Mouse (Mus musculus) embryonic fibroblast, embryonic 13.5 days (primary cell): Measurements from ENCODE around the gene Spen.

Source experiments
- CTCF ChIP-seq: IDR thresholded peaks from 2 replicates; pipeline ENCODE4 v1.5.1; 2011; ENCODE audit warnings: mild to moderate bottlenecking, control low read depth, low read length, moderate library complexity, borderline replicate concordance; ENCODE audit not compliant: insufficient read depth
- POLR2A ChIP-seq: IDR thresholded peaks from 2 replicates; pipeline ENCODE4 v1.6.1; 2011; ENCODE audit warnings: low read depth, mild to moderate bottlenecking, control low read depth, low read length, moderate library complexity

GRCm38 (mm10) chr4:141478794-141479193, 59.6 kb downstream of the Spen start:
- TF ChIP-seq POLR2A (no peak), CTCF (no peak)
